Mouse (Mus musculus) small intestine, adult 2 months (tissue): ENCODE results near the gene Acsl6.

ENCODE experiments used
- CTCF ChIP-seq: fragments of 200-500 bp; IDR thresholded peaks from 2 replicates; pipeline ENCODE4 v1.5.1; 2012; ENCODE audit warnings: low read depth, mild to moderate bottlenecking, control low read depth, inconsistent platforms, low read length, moderate library complexity, mixed read lengths; ENCODE audit not compliant: insufficient replicate concordance, insufficient read length; ENCODE audit errors: extremely low read depth
- POLR2A ChIP-seq: fragments of 200-500 bp; IDR thresholded peaks from 2 replicates; pipeline ENCODE4 v1.6.1; 2012; ENCODE audit warnings: low read depth, mild to moderate bottlenecking, control low read depth, inconsistent platforms, low read length, moderate library complexity

DNA sequence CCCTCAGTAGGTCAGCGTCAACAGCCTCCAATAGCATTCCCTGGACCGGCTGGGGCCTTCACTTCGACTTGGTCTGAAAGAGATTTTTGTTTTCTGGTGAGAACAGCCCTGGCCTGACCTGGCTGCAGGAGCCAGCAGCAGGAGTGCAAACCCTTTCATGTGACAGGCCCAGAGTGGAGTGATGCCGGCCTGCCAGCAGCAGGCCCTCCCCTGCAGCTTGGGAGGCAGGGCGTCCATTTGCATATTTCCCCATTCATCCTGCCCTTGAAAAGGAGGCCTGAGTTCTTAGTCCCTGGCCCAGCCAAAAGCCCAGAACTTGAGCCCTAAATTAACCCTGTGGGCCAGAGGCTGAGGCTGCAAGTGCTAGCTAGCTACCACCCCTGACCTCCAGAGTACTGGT, 8.4 kb downstream of the Acsl6 start:
- no peak for TF ChIP-seq CTCF
- no peak for TF ChIP-seq POLR2A
